Mouse (Mus musculus) ovary, adult 2 months (tissue): Measurements from ENCODE around the gene Tmco2. TPM values are rescaled to one million over a fixed set of nuclear protein-coding genes. Genes with fewer than 3 reads are reported as not detected.

Source experiments
- polyA plus RNA-seq: library from polyadenylated mRNA; depleted of rRNA; stranded (reverse); fragments of >200 nt; gene quantifications from 2 replicates; pipeline ENCODE4 v1.2.3, GENCODE M21; 2012; rRNA removed

The Tmco2 gene
- polyA plus RNA-seq = not detected in 2 replicates

DNA sequence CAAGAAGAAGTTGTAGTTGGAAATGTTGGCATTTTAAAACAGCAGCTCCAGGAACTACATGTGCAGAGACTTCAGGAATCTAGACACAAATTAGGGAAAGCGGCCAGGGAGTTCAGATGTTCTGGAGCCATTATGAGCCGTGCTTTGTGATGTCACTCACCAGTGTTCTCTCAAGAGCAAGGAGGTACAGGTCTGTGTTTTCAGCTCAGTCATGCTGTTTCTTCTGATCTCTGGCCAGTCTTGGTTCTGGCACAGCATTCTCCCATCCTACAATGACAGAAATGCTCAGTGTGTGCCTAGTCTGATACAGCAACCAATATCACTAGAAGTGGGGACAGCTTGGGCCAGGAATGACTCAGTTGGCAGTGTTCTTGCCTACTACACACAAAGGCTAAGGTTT is at the start of gene Tmco2:
Gene Tmco2 (minus strand): TSS at position 101 of the 400 bp plus-strand sequence.

GRCm38 (mm10) chr4:121097650-121098378 is 11.2 kb downstream of the Tmco2 start, which contains the start of gene Zmpste24:
Gene Zmpste24 (minus strand): TSS chr4:121098241.

Other genes starting within 250 kb of the Tmco2 start
- 4.5 and 4.9 TPM in 2 replicates for gene Exo5, start 184.2 kb downstream of the Tmco2 start, polyA plus RNA-seq
- gene Zfp69, start 157.5 kb downstream of the Tmco2 start, polyA plus RNA-seq = 2.3 and 2.5 TPM in 2 replicates
- gene Smap2, start 92.0 kb downstream of the Tmco2 start, polyA plus RNA-seq = 16.9 and 19.3 TPM in 2 replicates
- 14.1 and 16.5 TPM in 2 replicates for gene Col9a2, start 69.8 kb downstream of the Tmco2 start, polyA plus RNA-seq
- gene Zmpste24, start 11.0 kb downstream of the Tmco2 start, polyA plus RNA-seq = 25.9 and 27.0 TPM in 2 replicates
- gene Rlf, start 105.9 kb upstream of the Tmco2 start, polyA plus RNA-seq = 3.1 and 3.6 TPM in 2 replicates
- gene Gm12888, start 215.7 kb upstream of the Tmco2 start, polyA plus RNA-seq = not detected in 2 replicates